Mouse (Mus musculus): Measurements from ENCODE around the gene Slc25a18. TPM values are rescaled to one million over a fixed set of nuclear protein-coding genes. Genes with fewer than 3 reads are reported as not detected.

The Slc25a18 gene
- polyA plus RNA-seq, 1 experiment, result 0.12 TPM

- no peak overlapping the region for H3K4me3 ChIP-seq (ENCODE audit: control insufficient read depth, insufficient read depth, low read length)
- WGBS, result 7% methylated on average over 2 of the region's 2 CpGs
- H3K27me3 ChIP-seq (ENCODE audit: control insufficient read depth, insufficient read depth, low read length), result no peaks in the 10 kb centered on the region
- H3K27ac ChIP-seq (ENCODE audit: control insufficient read depth, insufficient read depth, low read length), result peak overlapping the region; percentile 59
- H3K4me1 ChIP-seq (replicated peaks; ENCODE audit: control insufficient read depth, insufficient read depth, low read length), result peaks cover 32% of the 10 kb centered on the region
- TF ChIP-seq POLR2A (IDR thresholded peaks at IDR 0.05; ENCODE audit: control insufficient read depth, extremely low read depth, insufficient read depth, low read length, poor library complexity), result no peak
- no peak for TF ChIP-seq CTCF (IDR thresholded peaks at IDR 0.05; ENCODE audit: borderline replicate concordance, control insufficient read depth, extremely low read depth, insufficient read depth, low read length, poor library complexity)
- DNase-seq, result peak; percentile 67
- no peaks in the 10 kb centered on the region for H3K36me3 ChIP-seq (ENCODE audit: control insufficient read depth, insufficient read depth, low read length)
These were observed 12.2 kb upstream of the Slc25a18 start for GRCm38 (mm10) chr6:120761151-120761550.

GRCm38 (mm10) chr6:120769972-120770371 lies 3.4 kb upstream of the Slc25a18 start:
- WGBS, result 95% methylated on average over 1 of the region's 1 CpGs
- no peaks in the 10 kb centered on the region for H3K27me3 ChIP-seq (ENCODE audit: control insufficient read depth, insufficient read depth, low read length)
- H3K4me1 ChIP-seq (replicated peaks; ENCODE audit: control insufficient read depth, insufficient read depth, low read length), result 0 out of 2 replicates have a peak, but pooled peaks cover 2% of the 10 kb centered on the region
- no peaks in the 10 kb centered on the region for H3K36me3 ChIP-seq (ENCODE audit: control insufficient read depth, insufficient read depth, low read length)
- no peak for DNase-seq
- no peak for TF ChIP-seq CTCF (IDR thresholded peaks at IDR 0.05; ENCODE audit: borderline replicate concordance, control insufficient read depth, extremely low read depth, insufficient read depth, low read length, poor library complexity)
- TF ChIP-seq POLR2A (IDR thresholded peaks at IDR 0.05; ENCODE audit: control insufficient read depth, extremely low read depth, insufficient read depth, low read length, poor library complexity), result no peak
- H3K4me3 ChIP-seq (ENCODE audit: control insufficient read depth, insufficient read depth, low read length), result no peak overlapping the region
- H3K27ac ChIP-seq (ENCODE audit: control insufficient read depth, insufficient read depth, low read length), result no peak overlapping the region

GRCm38 (mm10) chr6:120771366-120771765 lies 2.0 kb upstream of the Slc25a18 start:
- TF ChIP-seq POLR2A (IDR thresholded peaks at IDR 0.05; ENCODE audit: control insufficient read depth, extremely low read depth, insufficient read depth, low read length, poor library complexity) (no peak), CTCF (IDR thresholded peaks at IDR 0.05; ENCODE audit: borderline replicate concordance, control insufficient read depth, extremely low read depth, insufficient read depth, low read length, poor library complexity) (no peak)
- 63% methylated on average over 1 of the region's 1 CpGs for WGBS
- no peak overlapping the region for H3K27ac ChIP-seq (ENCODE audit: control insufficient read depth, insufficient read depth, low read length)

GRCm38 (mm10) chr6:120772025-120772424 lies 1.4 kb upstream of the Slc25a18 start:
- Histone ChIP-seq H3K36me3 (ENCODE audit: control insufficient read depth, insufficient read depth, low read length) (no peaks in the 10 kb centered on the region), H3K27me3 (ENCODE audit: control insufficient read depth, insufficient read depth, low read length) (no peaks in the 10 kb centered on the region), H3K27ac (ENCODE audit: control insufficient read depth, insufficient read depth, low read length) (no peak overlapping the region), H3K4me3 (ENCODE audit: control insufficient read depth, insufficient read depth, low read length) (no peak overlapping the region), H3K4me1 (replicated peaks; ENCODE audit: control insufficient read depth, insufficient read depth, low read length) (no peaks in the 10 kb centered on the region)
- no peak for DNase-seq
- TF ChIP-seq CTCF (IDR thresholded peaks at IDR 0.05; ENCODE audit: borderline replicate concordance, control insufficient read depth, extremely low read depth, insufficient read depth, low read length, poor library complexity), result no peak
- TF ChIP-seq POLR2A (IDR thresholded peaks at IDR 0.05; ENCODE audit: control insufficient read depth, extremely low read depth, insufficient read depth, low read length, poor library complexity), result no peak

More at GRCm38 (mm10) chr6:120771366-120771765, 2.0 kb upstream of the Slc25a18 start:
- Histone ChIP-seq H3K36me3 (ENCODE audit: control insufficient read depth, insufficient read depth, low read length) (no peaks in the 10 kb centered on the region), H3K27me3 (ENCODE audit: control insufficient read depth, insufficient read depth, low read length) (no peaks in the 10 kb centered on the region), H3K4me3 (ENCODE audit: control insufficient read depth, insufficient read depth, low read length) (no peak overlapping the region), H3K4me1 (replicated peaks; ENCODE audit: control insufficient read depth, insufficient read depth, low read length) (no peaks in the 10 kb centered on the region)
- no peak for DNase-seq

- no peaks in the 10 kb centered on the region for H3K36me3 ChIP-seq (ENCODE audit: control insufficient read depth, insufficient read depth, low read length)
- no peak overlapping the region for H3K27ac ChIP-seq (ENCODE audit: control insufficient read depth, insufficient read depth, low read length)
- no peak for DNase-seq
- no peaks in the 10 kb centered on the region for H3K4me1 ChIP-seq (replicated peaks; ENCODE audit: control insufficient read depth, insufficient read depth, low read length)
- WGBS, result 94% methylated on average over 6 of the region's 6 CpGs
- H3K4me3 ChIP-seq (ENCODE audit: control insufficient read depth, insufficient read depth, low read length), result no peak overlapping the region
- no peak for TF ChIP-seq POLR2A (IDR thresholded peaks at IDR 0.05; ENCODE audit: control insufficient read depth, extremely low read depth, insufficient read depth, low read length, poor library complexity)
- TF ChIP-seq CTCF (IDR thresholded peaks at IDR 0.05; ENCODE audit: borderline replicate concordance, control insufficient read depth, extremely low read depth, insufficient read depth, low read length, poor library complexity), result no peak
- no peaks in the 10 kb centered on the region for H3K27me3 ChIP-seq (ENCODE audit: control insufficient read depth, insufficient read depth, low read length)
These were observed 385 bp downstream of the Slc25a18 start for GRCm38 (mm10) chr6:120773763-120774162.

- Histone ChIP-seq H3K36me3 (ENCODE audit: control insufficient read depth, insufficient read depth, low read length) (no peaks in the 10 kb centered on the region), H3K27ac (ENCODE audit: control insufficient read depth, insufficient read depth, low read length) (no peak overlapping the region), H3K27me3 (ENCODE audit: control insufficient read depth, insufficient read depth, low read length) (no peaks in the 10 kb centered on the region), H3K4me3 (ENCODE audit: control insufficient read depth, insufficient read depth, low read length) (no peak overlapping the region), H3K4me1 (replicated peaks; ENCODE audit: control insufficient read depth, insufficient read depth, low read length) (no peaks in the 10 kb centered on the region)
- no peak for TF ChIP-seq POLR2A (IDR thresholded peaks at IDR 0.05; ENCODE audit: control insufficient read depth, extremely low read depth, insufficient read depth, low read length, poor library complexity)
- no peak for TF ChIP-seq CTCF (IDR thresholded peaks at IDR 0.05; ENCODE audit: borderline replicate concordance, control insufficient read depth, extremely low read depth, insufficient read depth, low read length, poor library complexity)
- 96% methylated on average over 3 of the region's 3 CpGs for WGBS
- no peak for DNase-seq
These were observed 2.9 kb downstream of the Slc25a18 start for GRCm38 (mm10) chr6:120776286-120776685.

GRCm38 (mm10) chr6:120777533-120777932 lies 4.2 kb downstream of the Slc25a18 start:
- TF ChIP-seq CTCF (IDR thresholded peaks at IDR 0.05; ENCODE audit: borderline replicate concordance, control insufficient read depth, extremely low read depth, insufficient read depth, low read length, poor library complexity) (no peak), POLR2A (IDR thresholded peaks at IDR 0.05; ENCODE audit: control insufficient read depth, extremely low read depth, insufficient read depth, low read length, poor library complexity) (no peak)
- H3K36me3 ChIP-seq (ENCODE audit: control insufficient read depth, insufficient read depth, low read length), result no peaks in the 10 kb centered on the region
- DNase-seq, result no peak
- H3K27me3 ChIP-seq (ENCODE audit: control insufficient read depth, insufficient read depth, low read length), result no peaks in the 10 kb centered on the region
- no peak overlapping the region for H3K27ac ChIP-seq (ENCODE audit: control insufficient read depth, insufficient read depth, low read length)
- no peaks in the 10 kb centered on the region for H3K4me1 ChIP-seq (replicated peaks; ENCODE audit: control insufficient read depth, insufficient read depth, low read length)
- WGBS, result 92% methylated on average over 9 of the region's 9 CpGs
- H3K4me3 ChIP-seq (ENCODE audit: control insufficient read depth, insufficient read depth, low read length), result no peak overlapping the region

All from thymus, adult 2 months (tissue).